Mouse (Mus musculus) WW6 (cell line): ENCODE data around the gene Spag5.
A peak's percentile ranks its signal among the peaks of the same experiment; 100 is the strongest.

Experiments
- DNase-seq: peaks from one replicate; pipeline ENCODE4 v3.0.0-alpha.2; 2013; ENCODE audit warnings: low read depth, low spot score

Gene Spag5

DNA sequence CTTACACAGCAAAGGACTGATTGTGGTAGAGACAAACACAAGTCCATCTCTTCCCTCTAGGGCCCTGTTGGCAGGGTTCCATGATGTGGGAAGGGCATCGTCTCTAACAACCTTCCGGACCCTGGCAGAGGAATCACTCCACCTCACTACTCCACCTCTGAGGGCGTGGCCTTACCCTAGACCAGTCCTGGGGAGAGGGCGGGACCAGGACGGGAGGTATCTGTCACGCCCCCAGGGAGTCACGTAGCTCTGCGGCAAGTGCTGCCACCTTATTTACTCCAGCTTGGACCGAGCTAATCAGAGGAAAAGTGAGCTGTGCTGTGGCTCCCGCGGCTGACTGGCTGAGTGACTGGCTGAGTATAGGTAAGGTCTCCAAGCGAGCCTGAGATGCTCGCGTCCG lies 21.5 kb downstream of the Spag5 start, which contains the start of gene Aldoc:
TSS of gene Aldoc (plus strand) at position 109 of the 400 bp plus-strand sequence.
- peak; percentile 91 for DNase-seq

DNA sequence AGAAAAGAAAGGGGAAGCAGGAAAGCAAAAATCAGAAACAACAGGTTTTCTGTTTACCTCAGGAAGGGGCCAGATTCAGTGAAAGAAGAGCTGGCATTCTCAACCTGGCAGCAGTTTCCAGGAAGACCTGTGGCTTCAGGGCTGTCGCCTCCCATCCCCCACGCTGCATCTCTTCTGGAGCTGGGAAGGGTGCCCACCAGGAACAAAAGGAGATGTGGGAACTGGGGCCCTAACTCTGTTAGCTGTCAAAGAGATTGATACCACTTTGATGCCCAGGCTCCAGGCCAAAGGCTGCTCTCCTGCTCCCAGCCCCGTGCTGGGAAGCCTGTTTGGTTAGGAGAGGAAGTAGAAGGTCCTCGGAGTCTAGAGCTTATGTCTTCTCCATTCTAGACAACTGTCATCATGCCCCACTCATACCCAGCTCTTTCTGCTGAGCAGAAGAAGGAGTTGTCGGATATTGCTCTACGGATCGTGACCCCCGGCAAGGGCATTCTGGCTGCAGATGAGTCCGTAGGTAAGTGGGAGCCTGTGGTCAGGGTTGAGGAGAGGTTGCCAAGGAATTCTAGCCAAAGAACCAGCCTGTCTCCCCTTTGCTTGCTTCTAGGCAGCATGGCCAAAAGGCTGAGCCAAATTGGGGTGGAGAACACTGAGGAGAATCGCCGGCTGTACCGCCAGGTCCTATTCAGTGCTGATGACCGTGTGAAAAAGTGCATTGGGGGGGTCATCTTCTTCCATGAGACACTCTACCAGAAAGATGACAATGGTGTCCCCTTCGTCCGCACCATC lies 22.9 kb downstream of the Spag5 start:
- no peak for DNase-seq

DNA sequence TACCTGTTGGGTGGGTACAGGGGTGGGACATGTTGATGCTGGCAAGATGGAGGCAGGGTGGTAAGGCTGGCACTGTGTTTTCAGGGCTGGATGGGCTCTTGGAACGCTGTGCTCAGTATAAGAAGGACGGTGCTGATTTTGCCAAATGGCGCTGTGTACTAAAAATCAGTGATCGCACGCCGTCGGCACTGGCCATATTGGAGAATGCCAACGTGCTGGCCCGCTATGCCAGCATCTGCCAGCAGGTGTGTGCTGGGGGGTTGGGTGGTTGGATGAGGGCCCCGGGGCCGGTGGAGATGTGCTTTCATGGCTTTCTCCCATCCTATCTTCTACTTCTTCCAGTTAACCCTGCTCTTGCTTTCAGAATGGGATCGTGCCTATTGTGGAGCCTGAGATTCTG lies 23.6 kb downstream of the Spag5 start:
- DNase-seq, result no peak

DNA sequence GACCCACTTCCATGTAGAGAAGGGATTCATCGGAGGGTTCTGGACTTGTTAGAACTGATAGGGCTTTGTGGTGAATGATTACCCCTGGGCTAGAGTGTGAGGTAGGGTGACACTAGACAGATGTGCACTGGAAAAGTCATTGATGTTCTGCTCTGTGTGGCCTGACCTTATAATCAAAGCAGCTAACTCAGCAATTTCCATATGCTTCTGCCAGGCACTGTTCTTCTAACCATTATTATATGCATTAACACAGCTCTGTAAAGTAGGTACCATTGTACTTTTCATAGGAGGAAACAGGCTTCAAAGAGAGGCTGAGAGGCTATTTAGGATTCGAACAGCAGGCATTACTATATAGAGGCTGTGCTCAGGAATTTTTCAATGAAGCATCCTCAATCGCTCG lies 25.9 kb downstream of the Spag5 start:
- DNase-seq, result no peak

DNA sequence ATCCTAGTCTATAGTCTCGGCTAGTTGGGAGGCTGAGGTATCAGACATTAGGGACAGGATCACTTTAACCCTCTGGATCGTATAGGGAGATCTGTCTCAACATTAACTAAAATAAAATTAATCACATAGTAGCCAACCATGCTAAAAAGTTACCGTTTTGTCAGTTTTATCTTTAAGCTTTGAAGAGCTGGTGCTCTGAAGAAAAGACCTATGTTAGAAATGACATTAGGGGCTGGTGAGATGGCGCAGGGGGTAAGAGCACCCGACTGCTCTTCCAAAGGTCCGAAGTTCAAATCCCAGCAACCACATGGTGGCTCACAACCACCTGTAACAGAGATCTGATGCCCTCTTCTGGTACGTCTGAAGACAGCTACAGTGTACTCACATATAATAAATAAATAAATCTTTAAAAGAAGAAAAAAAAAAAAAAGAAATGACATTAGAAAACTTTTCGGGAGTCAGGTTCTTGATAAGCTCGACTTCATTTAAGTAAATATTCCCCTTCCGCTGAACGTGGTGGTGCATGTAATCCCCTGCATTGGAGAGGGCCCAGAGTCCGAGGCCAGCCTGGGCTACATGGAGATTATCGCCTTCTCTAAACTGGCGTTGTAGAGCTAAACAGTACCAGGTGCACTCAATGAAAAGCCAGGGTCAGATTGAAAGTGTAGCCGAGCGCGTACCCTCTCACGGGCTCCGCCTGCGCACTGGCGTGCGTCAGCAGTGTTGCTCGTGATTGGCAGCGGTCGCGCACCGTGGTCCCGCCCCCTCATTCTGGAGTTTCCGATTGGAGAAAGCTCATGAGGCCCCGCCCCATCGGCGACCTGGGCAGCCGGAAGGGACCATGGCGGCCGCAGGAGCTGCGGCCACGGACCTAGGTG lies 26.5 kb downstream of the Spag5 start, which contains the start of gene Pigs:
TSS of gene Pigs (plus strand) at position 782 of the 878 bp plus-strand sequence.
- peak; percentile 98 for DNase-seq

DNA sequence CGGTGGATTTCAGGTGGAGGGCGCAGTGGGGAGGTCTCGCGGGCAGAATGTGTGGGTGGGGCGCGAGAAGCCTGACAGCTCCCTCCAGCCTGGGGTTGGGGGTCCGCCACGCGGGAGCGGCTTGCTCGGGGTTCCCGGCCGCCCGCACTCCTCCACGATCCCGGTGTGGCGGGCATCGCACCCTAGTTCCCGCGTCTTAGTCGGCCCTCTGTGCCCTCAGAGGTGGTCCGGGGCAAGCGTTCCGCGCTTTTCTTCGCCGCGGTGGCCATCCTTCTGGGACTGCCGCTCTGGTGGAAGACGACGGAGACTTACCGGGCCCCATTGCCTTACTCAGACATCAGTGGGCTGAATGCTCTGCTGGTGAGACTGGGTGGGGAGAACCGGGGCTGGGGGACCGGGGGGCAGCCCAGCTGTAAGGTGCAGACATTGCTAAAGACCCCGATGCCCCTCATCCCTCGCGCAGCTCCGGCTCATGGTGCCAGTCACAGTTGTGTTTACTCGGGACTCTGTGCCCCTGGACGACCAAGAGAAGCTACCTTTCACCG lies 27.3 kb downstream of the Spag5 start:
- no peak for DNase-seq

DNA sequence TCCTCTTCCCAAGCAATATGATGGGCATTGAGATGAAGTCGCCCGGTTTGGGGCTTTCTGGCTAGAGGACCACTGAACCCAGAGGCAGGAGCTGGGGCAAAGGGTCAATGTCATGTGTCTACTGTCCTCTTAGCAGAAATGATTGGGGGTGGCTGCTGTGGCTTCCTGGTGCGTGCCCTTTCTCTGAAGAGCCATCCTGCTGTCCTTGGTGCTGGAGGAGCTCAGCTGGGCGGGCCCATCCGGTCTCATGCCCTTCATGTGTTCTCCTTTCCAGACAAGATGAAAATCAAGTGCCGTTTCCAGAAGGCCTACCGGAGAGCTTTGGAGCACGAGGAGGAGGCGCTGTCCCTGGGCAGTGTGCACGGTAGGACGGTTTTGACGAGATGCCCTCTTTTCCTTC lies 31.3 kb downstream of the Spag5 start:
- DNase-seq, result no peak

DNA sequence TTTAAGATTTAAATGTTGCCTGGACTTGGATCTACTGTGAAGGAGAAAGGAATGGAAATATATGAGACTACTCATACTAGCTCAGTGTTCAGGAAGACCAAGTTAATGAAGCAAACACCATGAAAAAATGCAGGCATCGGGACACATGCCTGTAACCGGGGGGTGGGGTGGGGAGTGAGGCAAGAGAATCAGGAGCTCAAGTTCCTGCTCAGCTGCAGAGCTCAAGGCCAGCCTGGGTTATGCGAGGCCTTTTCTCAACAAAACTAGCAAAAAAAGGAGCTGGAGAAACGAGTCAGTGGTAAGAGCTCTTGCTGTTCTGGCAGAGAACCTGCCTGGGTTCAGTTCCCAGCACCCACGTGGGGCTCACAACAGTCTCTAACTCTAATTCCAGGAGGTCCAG lies 32.7 kb downstream of the Spag5 start:
- DNase-seq, result no peak

DNA sequence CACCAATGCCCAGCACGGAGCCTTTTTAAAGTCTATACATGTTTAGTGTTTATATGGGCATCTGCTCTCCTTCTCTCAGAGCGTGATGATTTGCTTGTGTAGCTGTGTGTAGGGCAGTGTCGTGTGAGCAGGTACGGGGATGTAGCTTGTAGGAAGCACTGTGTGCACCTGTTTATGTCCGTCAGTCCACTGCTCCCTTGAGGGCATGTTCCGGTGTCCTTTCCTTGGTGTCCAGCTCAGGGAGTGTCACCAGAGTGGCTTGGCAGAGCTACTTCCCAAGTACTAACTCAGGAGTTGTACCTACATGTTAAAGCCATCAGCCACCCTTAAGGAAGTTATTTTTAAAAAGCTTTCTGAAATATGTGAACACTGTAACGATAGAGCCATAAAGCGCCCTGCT lies 35.7 kb downstream of the Spag5 start:
- no peak for DNase-seq

DNA sequence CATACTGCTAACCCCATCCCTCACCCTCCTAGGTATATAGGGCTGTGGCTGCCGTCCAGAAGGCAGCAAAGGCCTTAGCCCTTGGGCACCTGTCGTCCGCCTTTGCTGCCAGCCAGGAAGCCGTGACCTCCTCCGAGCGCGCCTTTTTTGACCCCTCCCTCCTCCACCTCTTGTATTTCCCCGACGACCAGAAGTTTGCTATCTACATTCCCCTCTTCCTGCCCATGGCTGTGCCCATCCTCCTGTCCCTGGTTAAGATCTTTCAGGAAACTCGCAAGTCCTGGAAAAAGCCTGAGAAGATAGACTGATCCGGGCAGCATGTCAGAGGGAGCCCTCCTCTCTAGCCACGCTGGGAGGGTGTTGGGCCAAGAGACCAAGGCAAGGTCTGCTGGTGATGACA lies 40.4 kb downstream of the Spag5 start:
- no peak for DNase-seq

DNA sequence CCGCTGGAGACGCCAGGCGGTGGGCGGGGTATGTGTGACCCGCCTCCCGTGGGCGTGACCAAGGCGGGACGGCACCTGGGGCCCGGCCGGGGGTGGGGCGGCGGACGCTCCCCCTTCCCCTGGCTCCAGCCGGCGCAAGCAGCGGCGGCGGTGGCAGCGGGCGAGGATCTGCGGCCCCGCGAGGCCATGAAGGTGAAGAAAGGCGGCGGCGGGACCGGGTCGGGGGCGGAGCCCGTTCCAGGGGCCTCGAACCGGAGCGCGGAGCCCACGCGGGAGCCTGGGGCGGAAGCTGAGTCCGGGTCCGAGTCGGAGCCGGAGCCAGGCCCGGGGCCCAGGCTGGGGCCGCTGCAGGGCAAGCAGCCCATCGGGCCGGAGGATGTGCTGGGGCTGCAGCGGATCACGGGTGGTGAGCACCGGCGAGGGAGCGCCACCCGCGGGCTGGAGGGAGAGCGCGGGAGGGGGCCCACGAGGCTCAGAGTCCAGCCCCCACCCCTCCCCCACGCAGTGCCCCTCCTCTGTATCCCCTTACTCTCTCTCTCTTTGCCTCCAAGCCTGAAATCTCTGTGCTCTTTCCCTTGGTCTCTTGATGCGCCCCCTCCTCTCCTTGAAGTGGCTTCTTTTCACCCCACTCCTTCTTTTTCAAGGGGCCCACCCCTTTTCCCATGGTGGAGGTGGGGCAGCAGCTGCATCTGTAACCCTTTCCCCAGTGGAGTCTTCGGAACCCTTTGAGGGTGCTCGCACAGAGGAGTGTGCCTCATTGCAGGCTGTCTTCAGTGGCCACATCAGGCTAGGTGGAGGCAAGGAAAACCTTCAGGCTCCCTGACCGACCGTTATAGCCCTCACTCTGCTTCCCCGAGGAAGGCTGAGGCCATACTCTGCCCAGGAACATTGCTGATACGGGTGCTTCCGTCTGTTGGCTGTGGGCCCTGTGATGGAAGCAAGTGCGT lies 42.3 kb downstream of the Spag5 start, which contains the start of gene Unc119:
TSS of gene Unc119 (plus strand) at position 102 of the 947 bp plus-strand sequence.
- DNase-seq, result no peak

DNA sequence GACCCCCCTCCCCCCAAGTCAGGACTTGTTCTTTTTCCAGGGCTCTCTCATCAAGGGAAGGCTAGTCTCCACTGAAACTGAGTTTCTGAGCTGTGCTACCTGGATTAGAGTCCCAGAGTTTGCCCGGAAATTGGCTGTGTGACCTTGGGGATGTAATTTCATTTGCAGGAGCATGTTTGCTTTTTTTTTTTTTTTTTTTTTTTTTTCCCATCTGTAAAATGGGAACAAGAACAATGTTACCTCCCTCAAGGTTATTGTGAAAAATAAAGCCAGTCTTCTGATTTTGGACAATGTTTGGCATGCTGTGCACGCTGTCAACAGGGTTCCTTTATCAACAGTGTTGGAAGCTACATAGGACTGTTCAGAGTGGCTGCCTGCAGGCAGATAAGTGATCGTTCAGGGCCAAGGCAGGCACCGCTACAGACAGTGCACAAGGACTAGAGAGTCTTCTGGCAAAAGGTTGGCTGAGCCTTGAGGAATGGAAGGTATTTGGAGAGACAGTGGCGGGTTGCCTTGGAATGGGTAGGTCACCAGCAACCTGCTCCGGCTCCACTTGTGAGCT lies 43.1 kb downstream of the Spag5 start:
- DNase-seq, result no peak

DNA sequence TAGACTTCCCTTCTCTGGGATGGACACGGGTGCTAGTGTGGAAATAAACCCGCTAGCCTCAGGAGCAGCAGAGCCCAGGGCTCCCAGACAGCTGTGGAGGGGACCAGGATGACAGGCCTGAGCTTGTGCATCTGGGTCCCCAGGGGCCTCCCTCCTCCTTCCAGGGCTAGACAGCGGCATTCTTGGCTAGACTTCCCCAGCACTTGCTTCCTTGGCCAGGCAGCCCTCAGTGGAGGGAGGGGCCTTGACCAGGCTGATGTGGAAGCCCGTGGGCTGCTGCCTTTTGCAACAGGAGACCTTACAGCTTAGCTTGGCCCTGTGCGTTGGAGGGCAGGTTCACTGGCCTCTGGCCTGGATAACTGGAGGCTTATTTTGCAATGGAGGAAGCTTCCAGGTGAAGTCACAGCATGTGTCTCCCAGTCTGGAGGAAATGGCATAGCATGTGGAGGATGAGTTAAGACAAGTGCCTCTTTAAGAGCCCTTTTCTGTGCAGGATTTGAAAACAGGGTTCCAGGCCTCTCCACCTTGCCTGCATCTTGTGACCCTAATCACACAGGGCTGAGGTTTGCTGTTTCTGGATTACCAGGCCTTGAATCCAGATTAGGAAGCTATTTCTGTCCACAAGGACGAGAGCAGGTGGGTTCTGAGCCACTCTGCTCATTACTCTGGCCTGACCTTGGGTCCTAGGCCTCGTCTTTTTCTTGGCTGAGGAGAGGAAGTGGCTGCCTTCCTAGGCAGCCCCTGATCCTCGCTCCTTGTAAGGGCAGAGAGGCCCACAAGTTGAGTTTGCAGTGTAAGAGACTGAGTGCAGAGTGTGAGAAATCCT lies 43.8 kb downstream of the Spag5 start:
- DNase-seq, result no peak

DNA sequence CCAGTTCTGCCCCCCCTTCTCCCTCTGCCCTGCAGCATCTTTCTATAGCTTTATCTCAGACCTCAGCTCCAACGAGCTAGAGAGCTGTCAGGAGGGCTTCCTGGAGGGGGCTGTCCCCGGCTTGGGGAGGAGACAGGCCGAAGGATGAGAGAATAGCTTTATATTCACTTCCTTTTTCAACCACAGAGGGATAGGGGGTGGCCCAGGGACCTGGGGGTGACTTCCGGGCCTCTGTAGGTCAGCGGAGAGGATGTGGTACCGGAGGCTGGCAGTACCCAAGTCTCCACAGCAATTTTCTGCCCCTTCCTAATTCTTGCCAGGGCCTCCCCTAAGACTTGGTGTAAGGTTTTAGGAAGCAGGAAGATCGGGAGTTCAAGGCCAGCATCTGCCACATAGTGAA lies 44.5 kb downstream of the Spag5 start:
- no peak for DNase-seq

DNA sequence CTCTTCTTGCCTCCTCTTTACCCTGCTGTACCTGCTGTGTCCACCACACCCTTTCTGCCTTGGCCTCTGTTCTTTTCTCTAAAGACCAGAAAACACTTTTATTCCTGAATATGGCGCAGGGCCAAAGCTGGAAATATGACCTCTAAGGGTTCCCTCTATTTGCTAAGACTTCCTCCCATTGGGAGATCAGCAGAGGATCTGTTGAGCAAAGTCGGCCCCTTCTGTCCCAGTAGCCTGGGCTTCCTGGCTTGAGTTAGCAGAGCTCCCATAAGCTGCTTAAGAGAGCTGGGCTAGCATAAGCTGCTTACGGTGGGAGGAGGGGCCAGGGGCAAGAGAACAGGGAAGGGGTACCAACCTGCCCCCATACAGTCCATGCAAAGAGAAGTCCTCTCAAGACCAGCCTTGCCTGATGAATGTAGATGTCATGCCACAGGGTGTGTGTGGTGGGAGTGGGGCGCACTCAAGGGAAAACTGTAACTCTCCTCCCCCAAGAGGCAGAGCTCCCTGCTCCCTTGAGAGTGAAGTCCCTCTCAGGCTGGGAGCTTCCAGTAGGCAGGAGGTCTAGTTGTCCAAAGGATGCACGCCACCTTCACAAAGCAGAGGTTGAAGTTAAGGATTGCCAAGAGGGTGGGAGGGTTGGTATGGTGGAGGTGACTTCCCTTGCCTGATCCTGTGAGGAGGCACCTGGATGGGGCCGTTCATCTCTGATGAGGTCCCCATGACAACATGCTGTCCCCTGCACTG lies 45.2 kb downstream of the Spag5 start:
- no peak for DNase-seq

DNA sequence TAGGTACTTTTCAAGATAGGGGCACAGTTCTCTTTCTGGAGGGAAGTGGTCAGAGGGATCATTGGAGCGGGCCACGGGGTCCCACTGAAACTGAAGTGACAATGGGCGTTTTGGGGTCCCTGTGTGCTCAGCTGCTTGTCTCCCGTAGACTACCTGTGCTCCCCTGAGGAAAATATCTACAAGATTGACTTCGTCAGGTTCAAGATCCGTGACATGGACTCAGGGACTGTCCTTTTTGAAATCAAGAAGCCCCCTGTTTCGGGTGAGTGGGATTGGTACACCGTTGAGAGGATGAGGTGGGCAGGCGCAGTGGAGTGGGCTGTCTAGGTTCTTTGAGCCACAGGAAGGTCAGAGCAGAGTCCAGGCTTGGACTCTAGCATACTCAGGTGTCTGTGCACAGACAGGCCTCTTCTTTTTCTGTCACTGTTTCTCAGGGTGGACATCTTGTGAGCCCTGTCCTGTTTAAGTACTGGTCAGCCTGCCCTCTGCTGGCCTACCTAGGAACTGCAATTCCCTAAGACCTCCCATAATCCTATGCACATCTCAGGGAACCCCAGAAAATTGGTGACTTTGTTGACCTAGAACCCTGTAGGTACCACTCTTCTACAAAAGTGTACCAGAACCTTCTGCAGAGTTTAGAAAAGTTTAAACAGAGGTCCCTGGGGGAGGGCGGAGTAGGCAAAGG lies 45.9 kb downstream of the Spag5 start:
- DNase-seq, result no peak

DNA sequence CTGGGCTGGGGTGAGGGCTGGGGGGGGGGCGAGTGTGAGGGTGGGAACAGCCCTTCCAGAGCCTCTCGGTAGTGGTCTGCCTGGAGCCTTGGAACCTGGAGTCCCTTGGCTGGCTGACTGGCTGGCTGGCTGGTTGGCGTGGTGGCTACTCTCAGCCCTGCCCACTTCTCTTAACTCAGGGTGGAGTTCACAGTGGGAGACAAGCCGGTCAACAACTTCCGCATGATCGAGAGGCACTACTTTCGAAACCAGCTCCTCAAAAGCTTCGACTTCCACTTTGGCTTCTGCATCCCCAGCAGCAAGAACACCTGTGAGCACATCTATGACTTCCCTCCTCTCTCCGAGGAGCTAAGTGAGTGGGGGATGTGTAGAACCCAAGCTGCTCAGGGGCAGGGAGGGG lies 46.6 kb downstream of the Spag5 start:
- DNase-seq, result no peak

DNA sequence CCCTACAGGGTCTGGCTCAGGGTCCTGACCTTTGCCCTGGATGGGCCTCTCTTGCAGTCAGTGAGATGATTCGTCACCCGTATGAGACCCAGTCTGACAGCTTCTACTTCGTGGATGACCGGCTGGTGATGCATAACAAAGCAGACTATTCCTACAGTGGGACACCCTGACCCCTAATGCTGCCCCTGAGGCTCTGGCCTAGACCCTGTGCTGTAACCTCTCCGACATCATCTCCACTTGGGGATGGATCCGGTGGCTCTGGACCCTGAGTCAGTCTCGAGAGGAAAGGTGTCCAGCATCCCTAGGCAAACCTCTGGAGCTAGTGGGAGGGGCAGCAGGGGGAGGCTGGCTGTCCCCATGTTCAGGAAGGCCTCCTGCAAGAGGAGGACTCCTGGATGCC lies 47.1 kb downstream of the Spag5 start:
- no peak for DNase-seq
